Mouse (Mus musculus) cerebellum, postnatal 14 days (tissue): ENCODE measurements at regions not wholly inside any gene's neighbourhood (a gene's known extent, or its start where the extent isn't known, plus 50 kb on each side); places are given as distances from the start of the nearest gene placed in this dataset.

Source experiments
- DNase-seq, 2 experiments: peaks; one replicate each; pipeline ENCODE4 v3.0.0; 2021; ENCODE audit warnings: mixed read lengths in 2 of 2

GRCm38 (mm10) chr14:105706756-105707155, 189.9 kb downstream of the Spry2 start:
- no peak for DNase-seq

GRCm38 (mm10) chr14:105698616-105699015, 198.0 kb downstream of the Spry2 start:
- no peak for DNase-seq

- DNase-seq = no peak
Observed at GRCm38 (mm10) chr14:105698086-105698485, 198.5 kb downstream of the Spry2 start.

- peak; percentile 82 to 90 for DNase-seq
Observed at GRCm38 (mm10) chr14:105697398-105697797, 199.2 kb downstream of the Spry2 start.

- DNase-seq = no peak
Observed at GRCm38 (mm10) chr14:105694969-105695368, 201.7 kb downstream of the Spry2 start.

GRCm38 (mm10) chr14:105693713-105694112, 202.9 kb downstream of the Spry2 start:
- no peak for DNase-seq

GRCm38 (mm10) chr14:105684826-105685465, 211.7 kb downstream of the Spry2 start:
- no peak for DNase-seq

- DNase-seq = no peak
Observed at GRCm38 (mm10) chr14:105684329-105684728, 212.3 kb downstream of the Spry2 start.

- DNase-seq = peak in 1 of 2 experiments; percentile 46
Observed at GRCm38 (mm10) chr14:105676646-105676930, 220.0 kb downstream of the Spry2 start.

GRCm38 (mm10) chr14:105675801-105676645, 220.6 kb downstream of the Spry2 start:
- peak in 1 of 2 experiments; percentile 10 for DNase-seq

GRCm38 (mm10) chr14:105675006-105675405, 221.6 kb downstream of the Spry2 start:
- DNase-seq = no peak

- DNase-seq = peak; percentile 76 to 83
Observed at GRCm38 (mm10) chr14:105668969-105669368, 227.7 kb downstream of the Spry2 start.

GRCm38 (mm10) chr14:105664671-105665198, 231.9 kb downstream of the Spry2 start:
- no peak for DNase-seq

GRCm38 (mm10) chr14:105663472-105663871, 233.1 kb downstream of the Spry2 start:
- DNase-seq = no peak

GRCm38 (mm10) chr14:105662839-105663238, 233.8 kb downstream of the Spry2 start:
- DNase-seq = no peak

GRCm38 (mm10) chr14:105658316-105658715, 238.3 kb downstream of the Spry2 start:
- no peak for DNase-seq

GRCm38 (mm10) chr14:105647166-105647565, 249.5 kb downstream of the Spry2 start:
- no peak for DNase-seq

- no peak for DNase-seq
Observed at GRCm38 (mm10) chr14:105644428-105644827, 252.2 kb downstream of the Spry2 start.

GRCm38 (mm10) chr14:105643285-105643957, 253.2 kb downstream of the Spry2 start:
- DNase-seq = no peak

- DNase-seq = no peak
Observed at GRCm38 (mm10) chr14:105632335-105632734, 264.3 kb downstream of the Spry2 start.

GRCm38 (mm10) chr14:105631681-105632031, 265.0 kb downstream of the Spry2 start:
- peak in 1 of 2 experiments; percentile 20 for DNase-seq

GRCm38 (mm10) chr14:105630867-105631680, 265.5 kb downstream of the Spry2 start:
- DNase-seq = peak; percentile 34 to 60

GRCm38 (mm10) chr14:105630444-105630843, 266.2 kb downstream of the Spry2 start:
- DNase-seq = no peak
